Mouse (Mus musculus): ENCODE measurements around the gene Zfp592. TPM values are rescaled to one million over a fixed set of nuclear protein-coding genes. Genes with fewer than 3 reads are reported as not detected.

Gene Zfp592
- polyA plus RNA-seq, 1 experiment from 2014 or later = 8.5 TPM

- H3K4me2 ChIP-seq = no peak overlapping the region
- no peaks in the 10 kb centered on the region for H3K27me3 ChIP-seq
- H3K9me3 ChIP-seq (replicated peaks) = no peaks in the 10 kb centered on the region
- peaks cover 18% of the 10 kb centered on the region for H3K4me1 ChIP-seq (replicated peaks)
- 53% methylated on average over 6 of the region's 6 CpGs for WGBS
- H3K36me3 ChIP-seq = peaks cover 38% of the 10 kb centered on the region; the same call in 1 of the 2 replicates
- peak overlapping the region; percentile 6 for H3K27ac ChIP-seq
- H3K9ac ChIP-seq = 0 out of 2 replicates have a peak overlapping the region, but pooled peaks have one; percentile 28
- H3K4me3 ChIP-seq = no peak overlapping the region
- ATAC-seq (replicated peaks; ENCODE audit: insufficient number of reproducible peaks, insufficient read depth, low FRiP score, low read depth) = 0 out of 2 replicates have a peak, but pooled peaks have one; percentile 24
These were observed 100.8 kb downstream of the Zfp592 start for GRCm38 (mm10) chr7:81094104-81094757.

Other genes starting within 250 kb of the Zfp592 start
- gene Iqgap1, start 167.7 kb upstream of the Zfp592 start, polyA plus RNA-seq (2015; fragmentation: Nextera tagmentation; extraction: Ambion mirVana) = 35.6 and 49.4 TPM in 2 replicates
- gene Zscan2, start 132.8 kb upstream of the Zfp592 start, polyA plus RNA-seq (2015; fragmentation: Nextera tagmentation; extraction: Ambion mirVana) = 1.8 and 2.0 TPM in 2 replicates
- 16.3 and 20.9 TPM in 2 replicates for gene Wdr73, start 92.4 kb upstream of the Zfp592 start, polyA plus RNA-seq (2015; fragmentation: Nextera tagmentation; extraction: Ambion mirVana)
- 4.6 and 4.8 TPM in 2 replicates for gene Nmb, start 88.6 kb upstream of the Zfp592 start, polyA plus RNA-seq (2015; fragmentation: Nextera tagmentation; extraction: Ambion mirVana)
- 129 and 148 TPM in 2 replicates for gene Sec11a, start 45.9 kb upstream of the Zfp592 start, polyA plus RNA-seq (2015; fragmentation: Nextera tagmentation; extraction: Ambion mirVana)
- gene Alpk3, start 63.9 kb downstream of the Zfp592 start, polyA plus RNA-seq (2015; fragmentation: Nextera tagmentation; extraction: Ambion mirVana) = 17.9 and 18.2 TPM in 2 replicates
- 0.09 and 0.14 TPM in 2 replicates for gene Slc28a1, start 121.1 kb downstream of the Zfp592 start, polyA plus RNA-seq (2015; fragmentation: Nextera tagmentation; extraction: Ambion mirVana)
- gene Pde8a, start 219.9 kb downstream of the Zfp592 start, polyA plus RNA-seq (2015; fragmentation: Nextera tagmentation; extraction: Ambion mirVana) = 3.8 and 3.9 TPM in 2 replicates

Data from heart, embryonic 15.5 days (tissue).